Mouse (Mus musculus): ENCODE measurements at regions not wholly inside any gene's neighbourhood (a gene's known extent, or its start where the extent isn't known, plus 50 kb on each side); places are given as distances from the start of the nearest gene placed in this dataset.
"Not testable (repeated sequence)": the region's sequence is repeated elsewhere in the genome, so short reads cannot be mapped to it uniquely, and the experiment has no call there.

GRCm38 (mm10) chr7:129689464-129689863, 97.8 kb downstream of the Wdr11 start:
- DNase-seq = peak in 1 of 2 experiments; percentile 2

DNA sequence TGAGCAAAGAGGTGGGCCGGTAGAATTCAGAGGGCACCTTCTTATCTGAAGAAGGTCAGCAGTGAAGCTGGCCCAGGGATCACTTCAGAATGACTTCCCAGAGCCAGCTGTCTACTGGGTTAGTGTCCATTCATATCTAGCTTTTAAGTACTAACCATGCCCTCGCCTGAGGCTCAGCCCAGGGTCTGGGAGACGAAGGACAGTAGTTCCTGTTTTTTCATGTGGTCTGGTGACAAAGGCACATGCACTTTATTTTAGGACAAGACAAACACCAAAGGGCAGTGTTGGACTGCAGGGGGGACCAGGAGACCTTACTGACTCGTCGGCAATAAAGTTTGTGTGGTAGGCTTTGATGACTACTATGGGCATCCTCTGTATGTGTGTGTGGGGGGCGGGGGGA, 99.2 kb downstream of the Wdr11 start:
- DNase-seq = no peak

- no peak for DNase-seq
These were observed 100.0 kb downstream of the Wdr11 start for GRCm38 (mm10) chr7:129691619-129692071.

DNA sequence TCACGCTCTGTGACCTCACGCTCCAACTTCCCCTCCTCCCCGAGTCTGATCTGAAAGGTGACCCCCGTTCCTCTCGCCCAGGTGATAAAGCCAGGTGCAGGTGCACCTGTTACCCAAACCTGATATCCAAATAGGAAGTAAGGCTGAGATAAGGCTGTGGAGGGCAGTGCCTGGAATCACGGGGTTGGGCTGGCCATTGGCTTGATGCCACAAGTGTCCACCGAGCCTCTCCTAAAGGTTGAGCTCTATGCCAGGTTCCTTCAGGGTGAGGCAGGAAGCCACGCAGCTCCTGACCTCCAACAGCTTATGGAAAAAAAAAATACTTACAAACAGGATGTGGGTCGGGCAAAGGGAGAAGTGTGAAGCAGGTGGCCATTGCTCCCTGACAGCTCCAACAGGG, 102.0 kb downstream of the Wdr11 start:
- peak; percentile 62 to 87 for DNase-seq

DNA sequence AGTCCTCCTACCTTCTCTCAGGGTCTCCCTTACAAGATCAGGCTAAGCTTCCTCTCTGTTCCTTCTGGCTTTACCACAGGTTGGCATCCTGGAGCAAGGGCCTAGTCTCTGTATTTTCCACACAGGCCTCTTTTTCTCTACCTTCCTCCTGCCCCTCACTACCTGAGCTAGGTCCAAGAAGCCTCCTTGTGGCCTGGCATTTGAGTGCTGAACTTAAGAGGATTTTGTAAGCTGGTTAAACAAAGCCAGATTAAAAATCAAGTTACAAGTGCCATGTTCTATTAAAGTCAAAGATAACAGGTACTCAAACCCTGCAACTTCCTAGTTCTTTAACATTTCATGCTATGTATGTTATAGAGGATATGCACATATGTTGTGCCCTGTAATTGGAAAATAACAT, 102.5 kb downstream of the Wdr11 start:
- DNase-seq = no peak

- DNase-seq = no peak
These were observed 108.4 kb downstream of the Wdr11 start for GRCm38 (mm10) chr7:129699931-129700570.

GRCm38 (mm10) chr7:129727559-129727958, 135.9 kb downstream of the Wdr11 start:
- DNase-seq = no peak

- no peak for DNase-seq
These were observed 138.1 kb downstream of the Wdr11 start for GRCm38 (mm10) chr7:129729709-129730238.

DNA sequence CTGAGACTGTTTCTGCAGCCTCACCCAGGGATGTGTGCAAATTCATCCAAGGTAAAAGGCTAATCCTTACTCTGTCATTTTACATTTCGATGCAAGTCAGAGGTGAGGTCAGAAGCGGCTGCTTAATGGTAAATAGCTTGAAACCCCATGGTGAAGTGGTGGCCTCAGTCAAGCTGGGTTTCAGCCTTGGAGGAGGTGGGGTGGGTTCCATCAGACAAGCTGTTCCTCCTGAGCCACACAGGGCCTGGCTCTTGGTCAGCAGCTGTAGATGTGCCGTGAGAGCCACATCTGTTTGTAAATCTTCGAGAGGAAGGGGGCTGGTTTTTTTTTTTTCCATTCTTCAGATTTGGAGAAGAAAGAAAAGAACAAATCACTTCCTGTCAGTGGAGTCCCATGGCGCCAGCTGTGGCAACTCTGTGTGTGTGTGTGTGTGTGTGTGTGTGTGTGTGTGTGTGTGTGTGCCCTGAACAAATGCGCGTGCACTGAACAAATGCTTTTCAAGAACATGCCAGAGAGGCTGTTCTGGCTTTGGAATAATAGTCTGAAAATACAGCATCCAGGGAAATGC, 139.2 kb downstream of the Wdr11 start:
- peak; percentile 30 to 60 for DNase-seq

DNA sequence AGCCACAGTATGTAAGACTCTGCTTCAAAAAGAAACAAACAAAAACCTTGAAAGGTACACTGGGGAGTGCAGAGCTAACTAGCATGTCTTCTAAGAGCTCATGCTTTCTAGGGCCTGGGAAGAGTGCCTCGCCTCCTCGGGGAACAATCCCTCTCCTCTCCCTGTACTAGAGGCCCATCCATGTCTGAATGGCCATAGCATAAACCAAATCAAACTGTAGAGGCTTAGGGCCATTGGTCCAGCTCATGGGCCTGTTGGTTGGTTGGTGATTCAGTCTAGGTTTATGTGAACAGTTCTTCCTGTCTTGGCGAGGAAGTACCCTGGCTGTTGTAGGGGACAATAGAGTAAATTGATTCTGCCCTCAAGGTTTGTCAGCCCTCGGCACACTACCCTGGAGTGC, 151.0 kb downstream of the Wdr11 start:
- DNase-seq = no peak

DNA sequence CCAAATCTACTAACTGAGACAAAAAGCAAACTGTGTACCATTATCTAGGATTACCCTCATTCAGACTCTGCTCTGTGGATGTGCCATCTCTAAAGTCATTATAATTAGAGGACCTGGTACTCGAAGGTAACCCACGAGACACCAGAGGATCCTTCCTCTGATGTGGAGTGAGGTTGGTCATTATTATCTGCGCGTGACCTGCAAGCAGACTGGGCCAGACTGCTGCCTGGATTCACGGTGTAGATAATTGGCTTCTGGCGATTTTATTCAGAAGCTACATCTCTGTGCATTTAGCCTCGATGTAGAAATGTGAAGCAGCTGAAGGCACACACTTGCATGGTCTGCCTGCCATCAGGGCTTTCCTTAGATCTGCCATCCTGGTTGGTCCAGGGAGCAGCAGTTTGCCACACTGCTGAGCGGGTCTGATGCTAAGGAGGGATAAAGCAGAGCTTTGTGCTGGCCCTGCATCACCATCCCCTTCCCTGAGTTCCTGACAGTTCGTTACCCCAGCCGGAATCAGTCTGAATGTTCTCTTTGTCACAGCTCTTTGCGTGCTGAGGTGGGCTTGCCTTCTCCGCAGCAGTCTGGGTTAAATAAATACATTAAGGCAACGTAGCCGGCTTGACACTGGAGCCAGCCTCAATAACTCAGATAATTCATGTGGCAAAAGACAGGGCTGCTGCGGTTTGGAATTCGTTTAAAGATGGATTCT, 152.4 kb downstream of the Wdr11 start:
- DNase-seq = no peak

DNA sequence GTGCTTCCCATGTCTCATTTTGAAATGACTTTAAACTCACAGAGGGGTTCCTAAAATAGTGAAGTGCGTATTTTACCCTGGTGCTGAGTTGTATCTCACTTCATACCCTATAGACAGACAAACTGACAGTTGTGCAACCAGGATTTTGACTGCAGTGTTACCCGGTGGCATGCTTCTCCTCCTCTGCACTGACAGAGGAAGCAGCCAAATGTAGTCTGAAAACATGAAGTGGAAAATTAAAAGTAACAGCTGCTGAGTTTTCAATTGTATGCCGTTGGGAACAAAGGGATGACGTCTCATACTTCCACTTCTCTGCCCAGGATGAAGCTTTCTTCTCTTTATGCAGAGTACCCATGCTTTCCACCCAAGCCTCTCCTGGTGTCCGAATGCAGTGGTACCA, 155.0 kb downstream of the Wdr11 start:
- no peak for DNase-seq

DNA sequence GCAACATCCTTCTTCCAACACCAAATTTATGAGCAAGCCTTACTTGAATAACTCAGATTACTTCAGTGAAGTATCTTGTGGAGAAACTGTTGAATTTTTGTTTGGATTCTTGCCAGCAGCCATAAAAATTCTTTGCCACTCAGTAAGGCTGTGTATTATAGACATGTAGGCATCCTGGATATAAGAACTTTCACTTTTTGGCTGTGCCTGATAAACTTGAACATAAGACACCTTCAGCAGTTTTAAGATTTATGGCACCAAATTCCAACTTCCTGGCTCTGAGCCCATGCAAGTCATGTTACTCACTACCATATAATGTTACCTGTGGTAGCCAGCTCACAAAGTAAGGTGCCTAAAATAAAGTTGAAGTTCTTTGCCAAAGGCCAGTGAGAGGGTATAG, 159.3 kb downstream of the Wdr11 start:
- DNase-seq = no peak

GRCm38 (mm10) chr7:129754737-129755136, 163.1 kb downstream of the Wdr11 start:
- no peak for DNase-seq

DNA sequence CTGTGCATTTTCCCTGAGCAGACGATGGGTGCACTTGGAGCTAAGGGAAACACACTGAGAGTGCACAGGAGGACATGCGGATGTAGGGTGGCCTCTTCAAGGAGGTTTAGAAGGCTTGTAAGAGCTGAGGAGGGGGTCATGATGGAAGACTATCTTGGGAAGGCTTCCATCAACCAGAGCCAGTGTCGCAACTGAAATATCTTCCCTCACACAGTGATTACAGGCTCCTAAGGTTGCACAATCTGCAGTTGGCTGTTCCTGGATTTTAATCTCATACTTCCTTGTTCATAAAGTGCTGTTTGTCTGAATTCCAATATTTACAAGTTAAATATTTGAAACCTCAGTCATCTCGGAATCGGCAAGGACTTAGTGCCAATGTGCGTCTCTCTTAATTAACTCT, 164.5 kb downstream of the Wdr11 start:
- DNase-seq = peak; percentile 27 to 33

GRCm38 (mm10) chr7:129759848-129760247, 168.2 kb downstream of the Wdr11 start:
- peak; percentile 38 to 43 for DNase-seq

GRCm38 (mm10) chr7:129760386-129760785, 168.7 kb downstream of the Wdr11 start:
- peak in 1 of 2 experiments; percentile 35 for DNase-seq

DNA sequence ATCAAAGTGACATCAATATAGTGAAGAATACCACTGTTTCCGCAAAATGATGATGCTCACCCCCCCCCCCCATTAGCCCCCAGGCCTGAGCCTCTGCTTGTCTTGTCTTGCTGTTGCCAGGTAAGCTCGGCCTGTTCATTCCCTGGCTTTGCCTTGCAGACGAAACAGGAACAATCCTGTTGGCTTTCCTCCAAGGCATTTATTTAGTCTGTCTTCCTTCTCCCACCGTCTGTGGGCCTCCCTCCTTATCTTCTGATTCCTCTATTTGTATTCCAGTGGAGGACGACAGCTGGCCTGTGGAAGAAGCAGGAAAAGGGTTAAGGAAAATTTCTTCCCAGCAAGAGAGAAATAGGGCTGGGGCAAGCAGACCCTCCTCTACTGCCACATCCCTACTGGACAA, 172.1 kb downstream of the Wdr11 start:
- no peak for DNase-seq

DNA sequence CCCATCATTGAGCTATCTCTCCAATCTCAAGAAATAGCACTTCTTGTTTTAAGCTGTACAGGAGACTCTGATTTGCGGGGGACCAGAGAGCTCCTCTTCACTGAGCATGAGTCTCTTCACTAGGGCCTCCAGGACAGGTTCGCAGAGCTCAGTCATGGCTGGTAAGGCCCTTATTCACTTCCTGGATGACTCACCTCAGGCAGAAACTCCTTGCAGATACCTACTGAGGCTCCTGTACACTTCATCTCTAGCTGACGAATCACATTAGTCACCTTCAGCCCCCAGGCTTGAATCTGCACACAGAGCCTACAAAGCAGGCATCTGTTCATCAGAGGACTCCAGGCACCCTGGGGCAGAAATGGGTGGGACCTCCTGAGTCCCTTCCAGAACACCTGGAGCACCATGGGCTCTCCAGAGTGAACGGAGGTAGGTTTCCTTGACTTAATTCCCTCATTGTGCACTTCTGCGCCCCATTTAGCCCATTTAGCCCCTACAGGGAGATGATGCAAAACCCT, 172.8 kb downstream of the Wdr11 start:
- no peak for DNase-seq

- no peak for DNase-seq
These were observed 174.0 kb downstream of the Wdr11 start for GRCm38 (mm10) chr7:129765681-129766080.

DNA sequence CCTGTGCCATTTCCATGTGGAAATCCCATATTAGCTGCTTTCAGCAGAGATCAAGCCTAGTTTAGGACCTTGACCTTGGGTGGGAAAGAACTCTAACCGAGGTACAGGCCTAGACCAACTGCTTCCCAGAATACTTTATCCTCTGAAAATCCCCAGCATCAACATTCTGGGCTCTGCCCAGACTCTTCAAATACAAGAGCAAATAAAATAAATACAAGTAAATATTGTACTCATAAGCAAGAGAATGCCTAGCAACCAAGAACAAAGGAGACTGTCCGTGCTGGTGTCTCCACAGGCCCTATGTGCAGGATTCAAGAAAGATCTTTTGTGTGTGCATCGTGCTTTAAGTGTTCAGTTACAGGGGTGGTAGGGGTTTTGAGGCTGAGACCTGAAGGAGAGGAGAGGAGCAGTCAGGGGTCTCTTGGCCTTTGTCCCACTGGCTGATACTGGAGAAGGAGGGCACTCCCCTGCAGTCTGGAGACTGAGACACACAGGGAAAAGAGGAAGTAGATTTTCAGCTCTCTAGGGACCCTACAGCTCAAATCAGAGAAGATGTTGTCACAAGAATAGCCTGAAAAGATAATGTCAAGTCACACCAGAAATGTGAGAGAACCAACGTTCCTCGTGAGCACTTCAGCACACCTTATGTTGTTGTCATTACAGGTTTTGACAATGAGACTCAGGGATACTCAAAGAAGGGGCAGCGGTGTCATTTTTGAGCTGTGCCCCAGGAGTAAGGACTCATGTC, 174.6 kb downstream of the Wdr11 start:
- no peak for DNase-seq

- DNase-seq = not testable (repeated sequence)
These were observed 178.0 kb downstream of the Wdr11 start for GRCm38 (mm10) chr7:129769673-129770072.

DNA sequence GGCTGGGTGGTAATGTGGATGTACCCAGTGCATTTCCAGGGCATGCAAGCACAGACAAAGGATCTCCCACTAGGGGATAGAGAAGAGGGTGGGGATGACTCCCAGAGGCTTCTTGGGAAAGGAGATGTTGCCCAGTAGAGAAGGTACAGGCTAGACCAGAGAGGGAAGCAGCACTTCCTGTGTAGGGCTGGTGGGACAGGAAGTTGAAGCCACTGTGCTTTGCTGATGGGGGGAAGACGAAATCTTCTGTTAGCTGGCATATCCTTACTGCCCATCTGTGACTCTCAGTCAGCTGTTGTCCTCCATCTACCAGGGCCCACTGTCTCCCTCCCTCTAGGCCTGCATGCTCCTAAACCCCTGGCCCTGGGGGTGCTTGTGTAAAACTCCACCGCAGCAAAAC, 180.2 kb downstream of the Wdr11 start:
- DNase-seq = no peak
